ENCODE assay signal across 7 mouse cellular contexts in the genomic region with DNA sequence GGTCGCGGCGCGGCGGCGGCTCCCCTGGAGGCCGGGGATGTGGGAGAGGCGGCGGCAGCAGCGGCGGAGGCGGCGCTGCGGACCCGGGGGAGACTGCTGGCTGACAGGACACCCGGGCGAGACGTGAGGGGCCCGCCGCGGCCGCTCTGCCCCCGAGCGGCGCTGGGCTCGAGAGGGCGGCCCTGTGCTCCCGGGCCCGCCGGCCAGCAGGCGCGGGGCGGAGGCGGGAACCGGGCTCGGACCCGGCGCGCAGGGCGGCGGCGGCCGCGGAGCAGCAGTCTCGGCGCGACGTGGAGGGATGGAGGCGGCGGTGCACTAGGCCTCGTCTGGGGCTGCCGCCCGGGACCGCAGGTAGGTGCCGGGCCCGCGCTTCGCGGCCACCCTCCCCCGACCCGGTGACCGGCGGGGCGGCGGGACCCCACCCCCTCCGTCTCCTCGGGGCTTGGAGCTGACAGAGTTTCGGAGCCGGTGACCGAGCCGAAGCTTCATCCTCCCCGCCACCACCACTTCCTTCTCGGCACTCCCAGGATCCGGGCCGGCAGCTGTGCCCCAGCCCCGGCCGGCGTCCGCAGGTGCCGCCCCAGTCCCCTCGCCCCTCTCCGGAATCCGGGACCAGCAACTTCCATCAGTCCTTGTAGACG. TPM values are rescaled to one million over a fixed set of nuclear protein-coding genes. Genes with fewer than 3 reads are reported as not detected.
DNase-seq lines count a peak whose midpoint lies in the region; ATAC-seq and TF ChIP-seq lines count a peak whose summit lies in the region.

A gene (plus strand): TSS at position 261 of the 641 bp plus-strand sequence.

- H3K27ac ChIP-seq in intestine, embryonic 16.5 days (ENCODE audit: low read length): peak within 1 kb of the TSS; percentile 95
- H3K27ac ChIP-seq in limb, embryonic 11.5 days (replicated peaks; ENCODE audit: low read depth, low read length): peak within 1 kb of the TSS; percentile 97
- H3K27ac ChIP-seq in midbrain, embryonic 12.5 days (replicated peaks): peak within 1 kb of the TSS; percentile 97
- H3K27ac ChIP-seq in spleen, adult 2 months (ENCODE audit: insufficient read depth, low read length): peak within 1 kb of the TSS; percentile 99

- DNase-seq in adrenal gland, adult 8-10 months: peak; percentile 30
- DNase-seq in embryo, embryonic 11.5 days (ENCODE audit: low read depth, low spot score): peak; percentile 31
- no peak for DNase-seq in gonadal fat pad, adult 2 months (ENCODE audit: low read depth)
- peak; percentile 72 for DNase-seq in limb, embryonic 11.5 days (ENCODE audit: low spot score)
- peak in 1 of 2 experiments; percentile 49 for DNase-seq in spleen, adult 2 months (ENCODE audit: low read depth in 1 of 2, low spot score in 2 of 2)

- no peak for TF ChIP-seq CTCF in spleen, adult 2 months (IDR thresholded peaks at IDR 0.05; ENCODE audit: extremely low read depth, insufficient read depth, insufficient read length, insufficient replicate concordance)

- H3K27me3 ChIP-seq in intestine, embryonic 16.5 days (replicated peaks; ENCODE audit: control insufficient read depth, insufficient read depth, low read length): no peaks in the 10 kb centered on the region
- H3K27me3 ChIP-seq in limb, embryonic 11.5 days (ENCODE audit: control insufficient read depth, insufficient read depth, low read length): no peaks in the 10 kb centered on the region
- H3K27me3 ChIP-seq in midbrain, embryonic 12.5 days: no peaks in the 10 kb centered on the region
- H3K27me3 ChIP-seq in spleen, adult 2 months (ENCODE audit: control insufficient read depth, insufficient read depth, low read length): no peaks in the 10 kb centered on the region

- WGBS in intestine, embryonic 16.5 days: under 1% methylated on average over 66 of the region's 84 CpGs
- WGBS in limb, embryonic 11.5 days: under 1% methylated on average over 73 of the region's 84 CpGs
- WGBS in midbrain, embryonic 12.5 days: under 1% methylated on average over 51 of the region's 84 CpGs
- under 1% methylated on average over 81 of the region's 84 CpGs for WGBS in spleen, adult 2 months

- no peaks in the 10 kb centered on the region for H3K36me3 ChIP-seq in intestine, embryonic 16.5 days (ENCODE audit: control insufficient read depth, insufficient read depth, low read length)
- no peaks in the 10 kb centered on the region for H3K36me3 ChIP-seq in limb, embryonic 11.5 days (ENCODE audit: control insufficient read depth, insufficient read depth, low read length)
- no peaks in the 10 kb centered on the region for H3K36me3 ChIP-seq in midbrain, embryonic 12.5 days
- H3K36me3 ChIP-seq in spleen, adult 2 months (ENCODE audit: control insufficient read depth, insufficient read depth, low read length): no peaks in the 10 kb centered on the region

- TF ChIP-seq POLR2A in spleen, adult 2 months (IDR thresholded peaks at IDR 0.05; ENCODE audit: low read depth, low read length): no peak

- peak within 1 kb of the TSS; percentile 99 for H3K9ac ChIP-seq in intestine, embryonic 16.5 days (ENCODE audit: low read depth, low read length)
- H3K9ac ChIP-seq in limb, embryonic 11.5 days (ENCODE audit: low read length): peak within 1 kb of the TSS; percentile 99
- H3K9ac ChIP-seq in midbrain, embryonic 12.5 days (replicated peaks): peak within 1 kb of the TSS; percentile 98

- peak within 1 kb of the TSS; percentile 89 for H3K4me3 ChIP-seq in intestine, embryonic 16.5 days (ENCODE audit: low read length)
- peak within 1 kb of the TSS; percentile 77 for H3K4me3 ChIP-seq in limb, embryonic 11.5 days (ENCODE audit: low read depth, low read length)
- peak within 1 kb of the TSS; percentile 90 for H3K4me3 ChIP-seq in midbrain, embryonic 12.5 days
- H3K4me3 ChIP-seq in spleen, adult 2 months (ENCODE audit: extremely low read depth, insufficient read depth, insufficient read length): peak within 1 kb of the TSS; percentile 97

- peak; percentile 86 for ATAC-seq in intestine, embryonic 16.5 days
- ATAC-seq in limb, embryonic 11.5 days (ENCODE audit: insufficient number of reproducible peaks, low FRiP score, low TSS enrichment, low read depth): peak; percentile 79
- ATAC-seq in midbrain, embryonic 12.5 days (ENCODE audit: low FRiP score, low read depth): peak; percentile 85

- peaks cover 6% of the 10 kb centered on the region for H3K4me1 ChIP-seq in intestine, embryonic 16.5 days (ENCODE audit: control insufficient read depth, insufficient read depth, low read length)
- no peaks in the 10 kb centered on the region for H3K4me1 ChIP-seq in limb, embryonic 11.5 days (ENCODE audit: control insufficient read depth, insufficient read depth, low read length)
- peaks cover 10% of the 10 kb centered on the region for H3K4me1 ChIP-seq in midbrain, embryonic 12.5 days
- no peaks in the 10 kb centered on the region for H3K4me1 ChIP-seq in spleen, adult 2 months (ENCODE audit: control insufficient read depth, insufficient read depth, insufficient read length)

- peak within 1 kb of the TSS; percentile 69 for H3K4me2 ChIP-seq in intestine, embryonic 16.5 days (ENCODE audit: low read depth, low read length)
- H3K4me2 ChIP-seq in limb, embryonic 11.5 days (ENCODE audit: low read depth, severe bottlenecking): peak within 1 kb of the TSS; percentile 62
- H3K4me2 ChIP-seq in midbrain, embryonic 12.5 days (replicated peaks): peak within 1 kb of the TSS; percentile 67

- no peaks in the 10 kb centered on the region for H3K9me3 ChIP-seq in intestine, embryonic 16.5 days (ENCODE audit: control insufficient read depth, low read length)
- H3K9me3 ChIP-seq in limb, embryonic 11.5 days (ENCODE audit: control insufficient read depth, low read length): no peaks in the 10 kb centered on the region
- no peaks in the 10 kb centered on the region for H3K9me3 ChIP-seq in midbrain, embryonic 12.5 days

RNA-seq across cellular contexts. Expression of the gene that starts here (rescaled TPM):
- 10 to 100 TPM; 29.9 to 43.6 (median 37.8) TPM for total RNA-seq in adrenal gland, adult 8-10 months (2022)
- polyA plus RNA-seq in gonadal fat pad, adult 2 months (2012; rRNA removed): 20.3 and 23.2 TPM in 2 replicates
- 8.6 and 9.6 TPM in 2 replicates for polyA plus RNA-seq in intestine, embryonic 16.5 days (2015; fragmentation: Nextera tagmentation; extraction: Ambion mirVana)
- 14.9 and 17.6 TPM in 2 replicates for polyA plus RNA-seq in limb, embryonic 11.5 days (2014; fragmentation: Nextera tagmentation; extraction: Ambion mirVana)
- 15.5 and 18.5 TPM in 2 replicates for polyA plus RNA-seq in midbrain, embryonic 12.5 days (2016; fragmentation: Nextera tagmentation; extraction: Ambion mirVana)
- 6.7 and 7.0 TPM in 2 replicates for polyA plus RNA-seq in spleen, adult 2 months (2012; rRNA removed)
